ENCODE assay signal across 12 mouse cellular contexts in the genomic region with DNA sequence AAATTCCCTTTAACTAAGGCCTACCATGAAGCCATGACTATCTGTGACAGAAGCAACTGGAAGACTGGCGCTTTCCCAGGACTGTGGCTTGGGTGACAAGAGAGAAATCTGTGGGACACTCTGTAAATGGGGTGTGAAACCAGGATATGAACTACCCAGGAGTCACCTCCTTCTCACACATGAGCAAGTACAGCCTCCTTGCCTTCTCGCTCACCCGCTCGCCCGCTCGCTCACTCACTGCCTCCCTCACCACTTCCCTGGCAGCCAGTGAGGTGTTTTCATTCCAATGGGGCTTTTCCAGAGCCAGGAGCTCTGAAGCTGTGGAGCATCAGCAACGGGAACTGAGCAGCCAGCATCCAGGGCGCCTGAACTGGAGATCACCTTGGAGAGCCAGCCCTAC.
DNase-seq lines count a peak whose midpoint lies in the region; TF ChIP-seq lines count a peak whose summit lies in the region.
"Had no signal": no experiment of that assay in that cellular context is flagged by ENCODE, and none has a peak within 500 bp of the region (broad histone marks: within the 10 kb centered on the region; RNA-seq: fewer than 3 reads in every experiment).

No protein-coding gene starts in this region.

- no peak for TF ChIP-seq CTCF in gastrocnemius, adult 2 months (IDR thresholded peaks at IDR 0.05)

- H3K27ac ChIP-seq in gastrocnemius, adult 2 months, result no peak overlapping the region

- intact Hi-C loops in left cerebral cortex, postnatal 4 days (cut with DNase I), result no loop called here
- intact Hi-C loops in gastrocnemius, adult 2 months (cut with DNase I), result no loop called here

- no peak overlapping the region for H3K4me3 ChIP-seq in gastrocnemius, adult 2 months

- peak; percentile 66 for DNase-seq in cerebellum, postnatal 10 days
- no peak for DNase-seq in cerebellum, adult 9-10 months
- peak; percentile 36 for DNase-seq in left cerebral cortex, adult 11 months (ENCODE audit: low spot score)
- DNase-seq in left cerebral cortex, postnatal 4 days, result no peak
- DNase-seq in layer of hippocampus, postnatal 36 days, result peak; percentile 44 to 45
- peak; percentile 76 for DNase-seq in right cerebral cortex, postnatal 25 days
- DNase-seq in gastrocnemius, adult 2 months, result no peak
- no peak for DNase-seq in thymus, postnatal 0 days (ENCODE audit: low spot score)
- DNase-seq: adrenal gland, adult 2 months; heart, adult 18-20 months; kidney, adult 11 months; thymus, adult 18-20 months had no signal

Comparison
In these comparisons a context has a peak if more than half of its experiments do, and no peak if none do; other contexts are left out.
1. DNase-seq: peak in cerebellum, postnatal 10 days (2 of 2), left cerebral cortex, adult 11 months (single experiment), layer of hippocampus, postnatal 36 days (2 of 2) and right cerebral cortex, postnatal 25 days (single experiment); none in cerebellum, adult 9-10 months (single experiment), left cerebral cortex, postnatal 4 days (single experiment), gastrocnemius, adult 2 months (single experiment) and thymus, postnatal 0 days (single experiment).